ENCODE assay signal across 16 mouse cellular contexts in the genomic region with DNA sequence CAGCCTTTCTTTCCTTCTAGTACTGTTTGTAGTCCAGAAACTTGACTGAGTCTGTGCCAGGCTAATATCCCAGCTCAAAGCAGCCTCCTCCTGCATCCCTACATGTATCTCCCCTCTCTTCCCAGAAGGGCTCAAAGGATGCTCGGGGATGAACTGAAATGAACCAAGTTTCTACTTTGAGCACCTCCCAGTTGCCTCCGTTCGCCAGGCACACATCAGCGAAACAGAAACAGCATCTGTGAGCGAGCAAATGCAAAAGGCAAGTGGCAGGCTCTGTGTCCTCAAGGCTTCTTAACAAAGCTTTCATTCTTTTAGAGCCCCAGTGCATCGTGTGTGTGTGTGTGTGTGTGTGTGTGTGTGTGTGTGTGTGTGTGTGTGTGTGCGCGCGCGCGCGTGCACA.
"Had no signal": no experiment of that assay in that cellular context is flagged by ENCODE, and none has a peak within 500 bp of the region (broad histone marks: within the 10 kb centered on the region; RNA-seq: fewer than 3 reads in every experiment).

No protein-coding gene starts in this region.

- H3K4me1 ChIP-seq: lung, embryonic 15.5 days; megakaryocyte, embryonic 14.5 days; midbrain, embryonic 13.5 days; midbrain, embryonic 15.5 days; neural tube, embryonic 12.5 days; stomach, embryonic 15.5 days had no signal

- H3K4me3 ChIP-seq: lung, embryonic 15.5 days; megakaryocyte, embryonic 14.5 days; midbrain, embryonic 13.5 days; midbrain, embryonic 15.5 days; neural tube, embryonic 12.5 days; stomach, embryonic 15.5 days had no signal

- H3K9ac ChIP-seq: lung, embryonic 15.5 days; midbrain, embryonic 13.5 days; midbrain, embryonic 15.5 days; neural tube, embryonic 12.5 days; stomach, embryonic 15.5 days had no signal

- H3K27ac ChIP-seq: lung, embryonic 15.5 days; macrophage; midbrain, embryonic 13.5 days; midbrain, embryonic 15.5 days; neural tube, embryonic 12.5 days; stomach, embryonic 15.5 days; stomach, postnatal 0 days had no signal

- ATAC-seq: lung, postnatal 0 days; midbrain, embryonic 13.5 days; midbrain, embryonic 15.5 days had no signal

- DNase-seq: lung, adult 2 months; lung, postnatal 14 days; lung, postnatal 36 days; thymus, adult 18-20 months; thymus, postnatal 14 days; thymus, postnatal 36 days had no signal

- H3K9me3 ChIP-seq: lung, embryonic 15.5 days; megakaryocyte, embryonic 14.5 days; midbrain, embryonic 13.5 days; midbrain, embryonic 15.5 days; neural tube, embryonic 12.5 days; stomach, embryonic 15.5 days had no signal

- H3K27me3 ChIP-seq: lung, embryonic 15.5 days; megakaryocyte, embryonic 14.5 days; midbrain, embryonic 13.5 days; midbrain, embryonic 15.5 days; neural tube, embryonic 12.5 days; stomach, embryonic 15.5 days had no signal

- H3K36me3 ChIP-seq: lung, embryonic 15.5 days; midbrain, embryonic 13.5 days; midbrain, embryonic 15.5 days; neural tube, embryonic 12.5 days; stomach, embryonic 15.5 days had no signal

- H3K4me2 ChIP-seq: lung, embryonic 15.5 days; midbrain, embryonic 11.5 days; midbrain, embryonic 13.5 days; midbrain, embryonic 15.5 days; neural tube, embryonic 12.5 days; stomach, embryonic 15.5 days had no signal
